Mouse (Mus musculus) kidney, postnatal 0 days (tissue): ENCODE measurements around the gene Tapt1. TPM values are rescaled to one million over a fixed set of nuclear protein-coding genes. Genes with fewer than 3 reads are reported as not detected.

ENCODE experiments used
- ATAC-seq: fragments of 200-750 bp; cut with Nextera tagmentation; replicated peaks from 2 replicates; pipeline ENCODE4 v1.8.0; 2017; ENCODE audit warnings: low read depth, moderate number of reproducible peaks, moderate TSS enrichment, moderate library complexity; ENCODE audit not compliant: low FRiP score
- DNase-seq: peaks from one replicate; pipeline ENCODE4 v3.0.0-alpha.2; 2016; ENCODE audit warnings: low spot score
- H3K27ac ChIP-seq: fragments of 300-500 bp; sonication (generic); 2 replicates; pipeline ENCODE4 v1.5.1; 2014; ENCODE audit warnings: mild to moderate bottlenecking
- H3K27me3 ChIP-seq: fragments of 300-500 bp; sonication (generic); 2 replicates; pipeline ENCODE4 v1.6.1; 2014; ENCODE audit warnings: low read length, mixed read lengths; ENCODE audit not compliant: insufficient read depth
- H3K36me3 ChIP-seq: fragments of 300-500 bp; sonication (generic); 2 replicates; pipeline ENCODE4 v1.6.1; 2014; ENCODE audit warnings: low read length, mixed read lengths; ENCODE audit not compliant: insufficient read depth
- H3K4me1 ChIP-seq: fragments of 300-500 bp; sonication (generic); replicated peaks from 2 replicates; pipeline ENCODE4 v1.6.1; 2014; ENCODE audit warnings: antibody characterized with exemption, low read length, mixed read lengths; ENCODE audit not compliant: insufficient read depth
- H3K4me2 ChIP-seq: fragments of 300-500 bp; sonication (generic); 2 replicates; pipeline ENCODE4 v1.6.1; 2014; ENCODE audit warnings: mild to moderate bottlenecking, low read length, moderate library complexity, mixed read lengths
- H3K4me3 ChIP-seq: fragments of 300-500 bp; sonication (generic); replicated peaks from 2 replicates; pipeline ENCODE4 v1.5.1; 2014; ENCODE audit warnings: low read depth, low read length
- H3K9ac ChIP-seq: fragments of 300-500 bp; sonication (generic); 2 replicates; pipeline ENCODE4 v1.6.1; 2014; ENCODE audit warnings: low read depth, low read length
- H3K9me3 ChIP-seq: fragments of 300-500 bp; sonication (generic); replicated peaks from 2 replicates; pipeline ENCODE4 v1.6.1; 2016; ENCODE audit warnings: low read length, inconsistent platforms, mixed read lengths
- CTCF ChIP-seq: IDR thresholded peaks from 2 replicates; pipeline ENCODE4 v1.5.1; 2016; ENCODE audit warnings: antibody characterized with exemption, low read depth, mild to moderate bottlenecking, moderate library complexity
- WGBS: fragments of 180-500 bp; shearing (Covaris S2); extraction: QIAGEN DNeasy Blood & Tissue Kit; methylation state at CpG from one replicate; pipeline ENCODE4 v1.1.7; 2014; 5-methylcytosine and 5-hydroxymethylcytosine counted together
- polyA plus RNA-seq: library from polyadenylated mRNA; unstranded; fragments of >200 nt; fragmentation: Nextera tagmentation; extraction: Ambion mirVana; gene quantifications from 2 replicates; pipeline ENCODE4 v1.2.1, GENCODE M21; 2015

The Tapt1 gene
- polyA plus RNA-seq, 1 experiment from 2014 or later: 27.4 TPM

DNA sequence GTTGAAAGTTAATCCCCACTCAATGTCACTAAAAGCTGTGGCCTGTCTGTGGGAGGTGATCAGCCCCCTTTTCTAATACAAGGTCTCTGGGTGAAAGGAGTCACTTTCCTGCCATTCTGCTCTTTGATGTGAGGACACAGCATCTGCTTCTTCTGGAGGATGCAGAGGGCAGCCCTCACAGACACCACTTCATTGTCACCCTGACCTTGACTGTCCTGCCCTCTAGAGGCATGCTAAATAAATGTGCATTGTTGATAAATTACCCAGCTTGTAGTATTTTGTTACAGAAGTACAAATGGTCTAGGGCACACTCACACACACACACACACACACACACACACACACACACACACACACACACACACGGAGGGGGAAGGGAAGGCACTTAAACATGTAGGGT, 31.7 kb upstream of the Tapt1 start:
- no peaks in the 10 kb centered on the region for H3K27me3 ChIP-seq
- no peak overlapping the region for H3K4me3 ChIP-seq
- ATAC-seq (no peak), DNase-seq (peak; percentile 48)
- no peak overlapping the region for H3K9ac ChIP-seq
- H3K27ac ChIP-seq: no peak overlapping the region
- no peaks in the 10 kb centered on the region for H3K4me1 ChIP-seq
- H3K4me2 ChIP-seq: no peak overlapping the region
- WGBS: 71% methylated on average over 1 of the region's 1 CpGs
- TF ChIP-seq CTCF: peak; percentile 60; the same call in 1 of the 2 replicates
- no peaks in the 10 kb centered on the region for H3K36me3 ChIP-seq
- H3K9me3 ChIP-seq: no peaks in the 10 kb centered on the region

GRCm38 (mm10) chr5:44257401-44257800, 31.0 kb upstream of the Tapt1 start:
- Histone ChIP-seq H3K36me3 (no peaks in the 10 kb centered on the region), H3K4me3 (no peak overlapping the region), H3K9ac (no peak overlapping the region), H3K9me3 (no peaks in the 10 kb centered on the region), H3K4me1 (no peaks in the 10 kb centered on the region), H3K4me2 (no peak overlapping the region), H3K27me3 (no peaks in the 10 kb centered on the region), H3K27ac (no peak overlapping the region)
- no peak for DNase-seq
- 74% methylated on average over 4 of the region's 4 CpGs for WGBS
- no peak for ATAC-seq
- no peak for TF ChIP-seq CTCF

GRCm38 (mm10) chr5:44256512-44256911, 30.1 kb upstream of the Tapt1 start:
- Histone ChIP-seq H3K4me2 (no peak overlapping the region), H3K27me3 (no peaks in the 10 kb centered on the region), H3K9me3 (no peaks in the 10 kb centered on the region), H3K36me3 (no peaks in the 10 kb centered on the region), H3K4me3 (no peak overlapping the region), H3K4me1 (no peaks in the 10 kb centered on the region), H3K9ac (no peak overlapping the region), H3K27ac (no peak overlapping the region)
- TF ChIP-seq CTCF: no peak
- peak; percentile 7 for DNase-seq
- WGBS: 49% methylated on average over 3 of the region's 3 CpGs
- no peak for ATAC-seq

DNA sequence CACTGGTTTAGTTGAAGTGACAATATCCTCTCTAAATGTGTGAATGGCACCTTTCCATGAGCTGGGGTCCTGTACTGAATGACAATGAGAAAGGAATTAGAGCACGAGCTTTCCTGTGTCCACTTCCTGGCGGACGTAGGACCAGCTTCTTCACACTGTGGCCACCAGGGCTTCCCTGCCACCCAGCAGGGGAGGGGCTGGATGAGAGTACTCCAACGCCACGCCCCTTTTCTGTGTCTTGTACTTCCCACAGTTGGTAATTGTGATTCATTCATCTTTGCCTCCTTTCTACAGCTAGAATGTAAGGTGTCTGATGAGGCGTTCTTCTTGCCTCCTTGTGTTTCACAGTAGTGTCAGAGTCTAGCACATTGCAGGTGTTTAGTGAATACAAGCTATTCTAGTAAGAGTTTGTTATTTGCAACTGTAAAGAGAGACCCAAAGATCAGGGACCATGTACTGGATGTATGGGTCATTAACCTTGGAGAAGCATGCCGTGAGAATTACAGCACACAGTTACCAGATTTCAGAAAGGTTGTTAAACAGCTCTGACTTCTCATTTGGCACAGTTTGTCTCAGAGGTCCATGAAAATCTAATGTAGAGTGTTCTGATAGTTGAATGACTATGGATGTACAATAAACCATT, 29.5 kb upstream of the Tapt1 start:
- H3K4me2 ChIP-seq: no peak overlapping the region
- TF ChIP-seq CTCF: peak; percentile 24; the same call in 1 of the 2 replicates
- WGBS: 39% methylated on average over 7 of the region's 7 CpGs
- H3K4me1 ChIP-seq: no peaks in the 10 kb centered on the region
- no peaks in the 10 kb centered on the region for H3K9me3 ChIP-seq
- no peak overlapping the region for H3K27ac ChIP-seq
- peak; percentile 85 for DNase-seq
- no peak overlapping the region for H3K9ac ChIP-seq
- H3K36me3 ChIP-seq: no peaks in the 10 kb centered on the region
- H3K4me3 ChIP-seq: no peak overlapping the region
- no peaks in the 10 kb centered on the region for H3K27me3 ChIP-seq
- ATAC-seq: peak; percentile 85

- Histone ChIP-seq H3K36me3 (no peaks in the 10 kb centered on the region), H3K27me3 (no peaks in the 10 kb centered on the region), H3K4me3 (no peak overlapping the region), H3K9ac (no peak overlapping the region), H3K4me1 (no peaks in the 10 kb centered on the region), H3K27ac (no peak overlapping the region), H3K4me2 (no peak overlapping the region), H3K9me3 (no peaks in the 10 kb centered on the region)
- WGBS: 85% methylated on average over 6 of the region's 6 CpGs
- ATAC-seq (no peak), DNase-seq (no peak)
- TF ChIP-seq CTCF: no peak
These were observed 27.0 kb upstream of the Tapt1 start for GRCm38 (mm10) chr5:44253449-44253848.

DNA sequence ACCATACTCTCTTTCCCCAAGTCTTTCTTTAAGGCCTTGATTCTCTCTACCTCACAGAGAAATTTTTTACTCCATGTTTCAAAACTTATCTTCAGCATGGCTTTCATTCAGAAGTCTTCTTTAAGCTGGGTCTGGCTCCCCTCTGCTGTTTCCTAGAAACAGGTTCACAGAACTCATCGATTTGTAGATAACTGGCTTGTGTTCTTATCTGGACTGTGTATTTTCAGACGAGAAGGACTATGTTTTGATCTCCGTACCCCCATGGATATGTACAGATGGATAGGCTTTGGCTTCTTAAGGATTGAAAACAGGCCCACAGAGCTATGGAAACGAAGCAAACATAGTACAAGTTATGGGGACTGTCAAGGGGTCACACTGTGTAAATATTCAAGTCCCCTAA, 26.0 kb upstream of the Tapt1 start:
- DNase-seq (no peak), ATAC-seq (no peak)

More for the DNA sequence above, 26.0 kb upstream of the Tapt1 start:
- H3K9ac ChIP-seq: no peak overlapping the region
- no peak overlapping the region for H3K27ac ChIP-seq
- WGBS: 76% methylated on average over 4 of the region's 4 CpGs
- no peak overlapping the region for H3K4me3 ChIP-seq
- no peaks in the 10 kb centered on the region for H3K4me1 ChIP-seq
- no peaks in the 10 kb centered on the region for H3K27me3 ChIP-seq
- no peak for TF ChIP-seq CTCF
- no peaks in the 10 kb centered on the region for H3K36me3 ChIP-seq
- H3K9me3 ChIP-seq: no peaks in the 10 kb centered on the region
- no peak overlapping the region for H3K4me2 ChIP-seq
